Mouse (Mus musculus) adrenal gland, adult (tissue): ENCODE results near the gene Cmah.

Source experiments
- DNase-seq, 2 experiments: peaks; one replicate each; pipeline ENCODE4 v3.0.0; 2022 to 2023; ENCODE audit warnings: low spot score in 1 of 2; ENCODE audit not compliant: inconsistent age in 2 of 2

Cmah gene

GRCm38 (mm10) chr13:24327201-24327600 lies at the start of gene Cmah:
Cmah (plus strand) TSS chr13:24327404.
- DNase-seq, result no peak

DNA sequence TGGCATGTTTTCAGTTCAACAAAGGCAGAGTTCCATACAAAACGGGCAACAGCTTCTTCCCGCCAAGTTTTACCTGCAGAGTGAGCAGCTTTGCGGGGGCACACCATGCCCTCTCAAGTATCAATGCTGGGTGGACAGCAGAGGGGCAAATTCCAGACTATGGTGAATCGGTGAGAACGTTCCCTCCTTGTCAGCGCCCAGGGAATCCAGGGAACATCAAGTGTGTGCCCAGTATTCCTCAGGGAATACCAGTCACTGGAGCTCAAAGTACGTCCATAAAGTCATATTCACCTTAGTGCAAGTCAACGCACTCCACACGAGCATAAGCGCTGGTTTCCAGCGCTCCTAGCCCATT lies 47.8 kb upstream of the Cmah start:
- DNase-seq, result peak in 1 of 2 experiments; percentile 14

DNA sequence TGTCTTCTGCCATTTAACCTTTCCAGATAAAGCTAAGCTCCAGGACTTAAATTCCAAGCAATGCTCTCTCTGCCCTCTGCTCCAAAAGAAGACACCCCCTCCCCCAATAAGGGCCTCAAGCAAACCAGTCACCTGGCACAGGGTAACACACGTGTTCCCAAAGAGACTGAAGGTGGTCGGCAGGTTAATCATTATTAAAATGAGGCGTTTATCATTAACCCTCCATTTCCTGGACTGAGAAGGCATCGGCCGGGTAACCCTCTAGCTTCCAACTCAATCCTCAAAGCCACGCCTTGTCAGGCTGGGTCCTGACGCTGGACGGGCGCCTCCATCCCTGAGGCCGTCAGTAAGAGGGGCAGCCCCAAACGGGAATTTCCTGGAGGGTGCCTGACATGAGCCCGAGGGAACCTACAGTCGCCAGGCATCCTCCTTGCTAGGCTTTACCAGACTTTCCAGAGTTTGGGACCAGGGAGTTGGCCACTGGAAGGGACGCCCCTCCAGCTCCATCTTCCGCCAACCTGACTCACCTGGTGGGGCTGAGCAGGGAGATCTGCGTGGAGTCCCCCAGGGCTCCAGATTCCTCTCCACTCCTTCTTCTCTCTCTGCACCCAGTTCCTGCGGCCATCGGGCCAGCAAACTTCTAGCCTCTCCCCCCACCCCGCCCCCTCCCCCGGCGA lies 47.3 kb upstream of the Cmah start:
- DNase-seq, result peak; percentile 52 to 76

GRCm38 (mm10) chr13:24280439-24281431 lies 46.5 kb upstream of the Cmah start, which contains the start of gene Carmil1:
Carmil1 (minus strand) TSS chr13:24280795.
- peak; percentile 91 to 97 for DNase-seq

- peak in 1 of 2 experiments; percentile 68 for DNase-seq
Measured at GRCm38 (mm10) chr13:24287381-24287780, 39.8 kb upstream of the Cmah start.

- DNase-seq, result peak in 1 of 2 experiments; percentile 77
Measured at GRCm38 (mm10) chr13:24297252-24297651, 30.0 kb upstream of the Cmah start.

DNA sequence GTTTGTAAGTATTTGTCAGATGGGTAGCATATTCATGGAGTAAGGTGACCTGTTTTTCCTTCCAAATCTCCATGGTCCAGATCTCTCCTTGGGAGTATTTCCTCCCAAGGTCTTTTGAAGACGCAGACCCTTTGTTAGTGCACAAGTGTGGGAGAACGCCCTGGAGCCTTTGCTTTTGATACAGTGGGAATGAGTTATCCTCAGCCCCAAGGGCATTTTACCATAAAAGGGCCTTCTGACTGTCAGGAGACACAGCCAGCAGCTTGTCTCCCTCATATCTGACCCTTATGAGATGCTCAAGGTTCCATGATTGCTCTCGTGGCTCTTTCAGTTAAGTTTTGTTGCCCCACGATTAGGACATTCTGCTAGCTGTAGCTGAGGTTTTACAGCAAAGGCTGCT lies 21.7 kb upstream of the Cmah start:
- no peak for DNase-seq

- no peak for DNase-seq
Measured at GRCm38 (mm10) chr13:24306248-24306647, 21.0 kb upstream of the Cmah start.

DNA sequence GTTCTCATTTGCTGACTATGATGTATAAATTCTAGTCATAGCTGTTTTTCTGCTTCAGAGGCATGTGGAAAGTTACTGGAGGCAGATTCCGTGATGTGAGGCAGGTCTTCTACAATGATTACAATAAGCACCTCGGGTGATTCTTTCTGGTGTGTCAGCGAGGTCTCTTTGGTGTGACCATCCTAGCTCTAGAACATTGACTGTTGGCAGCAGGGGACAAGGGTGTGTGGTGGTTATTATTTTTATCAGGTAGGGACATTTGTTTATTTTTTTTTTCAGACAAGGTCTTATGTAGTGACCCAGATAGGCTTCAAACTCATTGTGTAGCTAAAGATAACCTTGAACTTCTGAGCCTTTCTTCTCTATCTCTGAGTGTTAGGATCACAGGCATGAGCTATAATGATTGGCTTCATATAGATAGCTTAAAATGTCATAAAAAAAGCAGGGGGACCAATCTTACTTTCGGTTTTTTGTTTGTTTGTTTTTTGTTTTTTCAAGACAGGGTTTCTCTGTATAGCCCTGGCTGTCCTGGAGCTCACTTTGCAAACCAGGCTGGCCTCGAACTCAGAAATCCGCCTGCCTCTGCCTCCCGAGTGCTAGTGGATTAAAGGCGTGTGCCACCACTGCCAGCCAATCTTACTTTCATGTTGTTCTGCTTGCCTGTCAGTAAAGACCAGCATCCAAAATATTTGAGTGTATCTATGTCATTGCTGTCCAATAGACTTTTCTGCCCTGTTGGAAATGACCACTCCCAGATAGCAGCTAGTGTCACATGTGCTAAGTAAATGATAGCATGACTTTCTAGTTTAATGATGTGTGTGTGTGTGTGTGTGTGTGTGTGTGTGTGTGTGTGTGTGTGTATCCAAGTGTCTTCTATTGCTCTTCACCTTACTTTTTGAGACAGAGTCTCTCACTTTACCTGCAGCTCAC lies 15.9 kb upstream of the Cmah start:
- DNase-seq, result no peak

GRCm38 (mm10) chr13:24316563-24316962 lies 10.6 kb upstream of the Cmah start:
- DNase-seq, result no peak

DNA sequence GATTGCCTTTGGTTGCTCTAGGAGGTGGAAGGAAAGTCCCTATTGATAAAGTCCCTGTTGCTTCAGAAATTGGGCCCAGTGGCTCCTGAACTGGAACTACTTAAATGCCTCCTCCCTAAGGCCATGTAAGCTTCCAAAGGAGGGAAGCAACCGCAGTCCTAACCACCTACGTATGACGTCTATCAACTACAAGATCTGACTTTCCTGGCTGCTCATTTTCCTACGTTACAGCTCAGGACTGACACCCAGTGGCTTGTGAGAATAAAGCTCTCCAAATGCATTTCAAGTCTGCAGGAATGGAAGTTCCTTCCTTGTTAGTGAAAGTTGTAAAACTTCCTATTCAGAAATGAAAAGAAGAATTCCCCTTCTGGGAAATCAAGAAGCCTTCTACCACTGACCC lies 8.6 kb upstream of the Cmah start:
- DNase-seq, result peak; percentile 16 to 64

GRCm38 (mm10) chr13:24321313-24321712 lies 5.9 kb upstream of the Cmah start:
- no peak for DNase-seq

DNA sequence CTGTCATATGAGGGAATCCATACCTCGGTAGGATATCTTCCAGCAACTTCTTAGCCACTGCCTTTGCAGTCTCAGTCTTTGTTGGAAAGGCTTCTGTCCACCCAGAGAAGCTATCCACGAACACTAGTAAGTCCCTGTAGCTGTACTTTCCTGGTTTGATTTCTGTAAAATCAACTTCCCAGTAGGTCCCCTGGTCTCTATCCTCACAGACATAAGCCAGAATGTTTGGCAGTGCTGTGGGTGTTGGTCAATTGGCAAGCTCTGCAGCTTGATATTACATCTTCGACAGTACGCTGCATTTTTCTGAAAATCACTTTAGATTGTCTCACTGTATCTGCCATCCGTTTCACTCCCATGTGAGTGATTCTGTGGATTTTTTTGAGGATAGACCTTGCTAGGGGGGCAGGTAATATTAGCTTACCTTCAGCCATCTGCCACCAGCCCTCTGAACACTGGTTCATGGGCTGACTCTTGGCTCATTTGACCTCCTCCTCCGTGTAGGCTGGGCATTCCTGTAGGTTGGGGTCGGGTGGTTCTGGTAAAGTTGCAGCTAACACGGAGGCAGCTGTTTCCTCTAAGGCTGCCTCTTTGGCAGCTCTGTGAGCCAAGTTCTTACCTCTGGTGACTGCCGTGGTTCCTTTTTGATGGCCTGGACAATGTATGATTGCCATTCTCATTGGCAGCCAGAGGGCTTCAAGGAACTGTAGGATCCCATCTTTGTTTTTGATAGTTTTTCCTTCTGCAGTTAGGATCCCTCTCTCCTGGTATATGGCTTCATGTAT lies 1.0 kb downstream of the Cmah start:
- no peak for DNase-seq

DNA sequence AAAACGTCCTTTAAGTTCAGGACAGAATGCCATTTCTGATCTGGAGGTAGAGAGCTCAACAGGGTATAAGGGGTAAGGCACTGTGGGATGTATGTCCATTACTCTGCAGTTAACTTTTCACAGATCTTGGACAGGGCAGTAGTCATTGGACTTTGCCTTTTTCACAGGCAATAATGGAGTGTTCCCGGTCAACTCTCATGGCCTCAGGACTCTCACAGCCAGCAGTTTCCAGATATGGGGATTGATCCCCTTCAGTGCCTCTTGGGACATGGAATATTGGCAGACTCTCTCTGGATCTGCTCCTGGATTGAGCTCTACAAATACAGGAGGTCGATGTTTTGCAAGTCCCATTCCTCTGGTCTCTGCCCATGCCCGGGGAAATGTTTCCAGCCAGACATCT lies 2.9 kb downstream of the Cmah start:
- no peak for DNase-seq

DNA sequence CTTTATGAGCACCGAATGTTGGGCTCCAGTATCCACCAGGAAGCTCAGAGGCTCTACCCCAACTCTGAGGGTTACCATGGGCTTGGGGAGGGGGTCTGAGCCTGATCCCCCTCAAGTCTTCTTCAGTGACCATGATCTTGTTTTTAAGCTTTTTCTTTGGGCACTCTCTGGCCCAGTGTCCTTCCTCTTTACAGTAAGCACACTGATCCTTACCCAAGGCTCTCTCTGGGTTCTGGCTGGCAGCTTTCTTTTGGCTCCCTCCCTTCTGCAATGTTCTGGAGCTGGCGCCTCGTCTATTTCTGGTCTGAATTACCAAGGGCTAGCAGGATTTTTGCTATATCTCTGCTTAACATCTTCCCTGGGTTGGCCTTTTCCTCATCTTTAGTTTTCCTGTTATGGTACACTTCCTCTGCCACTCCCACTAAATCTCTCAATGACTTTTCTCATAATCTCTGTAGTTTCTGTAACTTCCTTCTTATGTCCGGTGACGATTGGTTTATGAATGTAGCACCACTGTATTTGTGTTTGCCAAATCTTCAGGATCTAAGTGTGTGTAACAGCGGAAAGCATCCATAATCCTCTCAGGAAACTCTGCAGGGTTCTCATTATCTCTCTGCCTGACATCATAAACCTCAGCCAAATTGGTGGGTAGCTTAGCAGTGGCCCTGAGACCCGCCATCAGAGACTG lies 3.8 kb downstream of the Cmah start:
- no peak for DNase-seq

GRCm38 (mm10) chr13:24332537-24332936 lies 5.3 kb downstream of the Cmah start:
- no peak for DNase-seq

DNA sequence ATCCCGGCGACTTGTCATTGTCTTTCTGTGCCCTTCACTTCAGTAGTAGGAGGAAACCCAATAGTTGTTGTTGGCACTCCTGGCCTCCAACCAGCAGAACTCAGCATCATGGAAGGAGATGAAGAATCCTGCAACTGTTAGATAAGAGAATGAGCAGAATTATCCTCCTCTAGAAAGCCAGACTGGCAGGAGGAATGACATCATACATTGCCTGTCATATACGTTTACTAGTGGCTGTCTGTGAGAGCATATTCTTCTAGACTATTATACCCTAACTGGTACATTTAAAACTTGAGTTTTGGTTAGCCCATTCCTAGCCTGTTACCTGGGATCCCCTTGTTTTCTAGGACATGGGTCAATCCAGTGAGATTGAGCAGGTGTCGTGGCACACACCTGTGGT lies 9.6 kb downstream of the Cmah start:
- no peak for DNase-seq

- peak in 1 of 2 experiments; percentile 62 for DNase-seq
Measured at GRCm38 (mm10) chr13:24337874-24338273, 10.7 kb downstream of the Cmah start.

DNA sequence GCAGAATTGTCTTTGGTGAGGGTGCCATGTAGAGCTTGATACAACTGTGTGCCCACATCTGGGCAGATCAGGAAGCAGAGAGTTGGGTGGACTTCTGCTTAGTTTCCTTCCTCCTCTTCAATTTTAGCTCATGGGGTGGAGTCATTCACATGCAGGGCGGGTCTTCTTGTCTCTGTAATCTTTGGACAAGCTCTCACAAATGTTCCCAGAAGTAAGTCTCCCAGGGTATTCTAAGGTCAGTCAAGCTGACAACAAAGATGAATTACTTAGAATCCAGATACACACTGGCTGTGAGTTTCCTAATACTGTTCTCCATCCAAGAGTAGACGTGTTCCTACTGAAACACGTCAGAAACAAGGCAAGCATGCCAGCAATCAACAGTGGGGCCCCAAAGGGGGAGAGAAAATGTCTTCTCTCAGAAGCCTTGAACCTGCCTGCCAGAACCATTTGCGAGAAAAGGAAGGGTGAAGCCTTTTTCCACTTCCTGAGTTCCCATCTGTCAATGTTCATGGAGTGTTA lies 11.2 kb downstream of the Cmah start:
- DNase-seq, result peak; percentile 36 to 70
